Mouse (Mus musculus): ENCODE data around the gene Pogk. TPM values are rescaled to one million over a fixed set of nuclear protein-coding genes. Genes with fewer than 3 reads are reported as not detected.

Gene Pogk
- total RNA-seq, 2 experiments from 2014 or later, result 0.19 to 0.60 TPM

GRCm38 (mm10) chr1:166381336-166381735 lies 28.3 kb downstream of the Pogk start:
- ATAC-seq (replicated peaks; ENCODE audit: low FRiP score, poor library complexity, severe bottlenecking), result no peak

GRCm38 (mm10) chr1:166379630-166380231 lies 29.9 kb downstream of the Pogk start:
- ATAC-seq (replicated peaks; ENCODE audit: low FRiP score, poor library complexity, severe bottlenecking), result peak; percentile 67

GRCm38 (mm10) chr1:166379013-166379629 lies 30.5 kb downstream of the Pogk start, which contains the start of gene Tada1:
Gene Tada1, plus strand, starts transcription at chr1:166379097.
- peak; percentile 86 for ATAC-seq (replicated peaks; ENCODE audit: low FRiP score, poor library complexity, severe bottlenecking)

GRCm38 (mm10) chr1:166378431-166379012 lies 31.1 kb downstream of the Pogk start:
- ATAC-seq (replicated peaks; ENCODE audit: low FRiP score, poor library complexity, severe bottlenecking), result no peak

GRCm38 (mm10) chr1:166377171-166377570 lies 32.5 kb downstream of the Pogk start:
- no peak for ATAC-seq (replicated peaks; ENCODE audit: low FRiP score, poor library complexity, severe bottlenecking)

GRCm38 (mm10) chr1:166363122-166363521 lies 46.5 kb downstream of the Pogk start:
- ATAC-seq (replicated peaks; ENCODE audit: low FRiP score, poor library complexity, severe bottlenecking), result no peak

GRCm38 (mm10) chr1:166362659-166363058 lies 47.0 kb downstream of the Pogk start:
- no peak for ATAC-seq (replicated peaks; ENCODE audit: low FRiP score, poor library complexity, severe bottlenecking)

GRCm38 (mm10) chr1:166361842-166362241 lies 47.8 kb downstream of the Pogk start:
- ATAC-seq (replicated peaks; ENCODE audit: low FRiP score, poor library complexity, severe bottlenecking), result no peak

GRCm38 (mm10) chr1:166360896-166361295 lies 48.8 kb downstream of the Pogk start:
- ATAC-seq (replicated peaks; ENCODE audit: low FRiP score, poor library complexity, severe bottlenecking), result no peak

- ATAC-seq (replicated peaks; ENCODE audit: low FRiP score, poor library complexity, severe bottlenecking), result peak; percentile 83
Measured at GRCm38 (mm10) chr1:166360157-166360855, 49.4 kb downstream of the Pogk start.

GRCm38 (mm10) chr1:166349751-166350150 lies 59.9 kb downstream of the Pogk start:
- ATAC-seq (replicated peaks; ENCODE audit: low FRiP score, poor library complexity, severe bottlenecking), result no peak

- no peak for ATAC-seq (replicated peaks; ENCODE audit: low FRiP score, poor library complexity, severe bottlenecking)
Measured at GRCm38 (mm10) chr1:166349341-166349740, 60.3 kb downstream of the Pogk start.

- no peak for ATAC-seq (replicated peaks; ENCODE audit: low FRiP score, poor library complexity, severe bottlenecking)
Measured at GRCm38 (mm10) chr1:166346906-166347305, 62.8 kb downstream of the Pogk start.

GRCm38 (mm10) chr1:166345602-166346001 lies 64.1 kb downstream of the Pogk start:
- no peak for ATAC-seq (replicated peaks; ENCODE audit: low FRiP score, poor library complexity, severe bottlenecking)

GRCm38 (mm10) chr1:166344300-166345077 lies 65.2 kb downstream of the Pogk start:
- no peak for ATAC-seq (replicated peaks; ENCODE audit: low FRiP score, poor library complexity, severe bottlenecking)

- no peak for ATAC-seq (replicated peaks; ENCODE audit: low FRiP score, poor library complexity, severe bottlenecking)
Measured at GRCm38 (mm10) chr1:166343586-166343985, 66.1 kb downstream of the Pogk start.

GRCm38 (mm10) chr1:166342539-166342938 lies 67.1 kb downstream of the Pogk start:
- ATAC-seq (replicated peaks; ENCODE audit: low FRiP score, poor library complexity, severe bottlenecking), result no peak

GRCm38 (mm10) chr1:166342060-166342459 lies 67.6 kb downstream of the Pogk start:
- ATAC-seq (replicated peaks; ENCODE audit: low FRiP score, poor library complexity, severe bottlenecking), result no peak

GRCm38 (mm10) chr1:166339110-166339509 lies 70.6 kb downstream of the Pogk start:
- no peak for ATAC-seq (replicated peaks; ENCODE audit: low FRiP score, poor library complexity, severe bottlenecking)

Data from erythroblast, adult 5-6 weeks (primary cell).